8 mouse cellular contexts compared by ENCODE assay signal in genomic region chr13:47043833-47044616, GRCm38 (mm10). TPM values are rescaled to one million over a fixed set of nuclear protein-coding genes. Genes with fewer than 3 reads are reported as not detected.
DNase-seq lines count a peak whose midpoint lies in the region; ATAC-seq and TF ChIP-seq lines count a peak whose summit lies in the region.

No protein-coding gene starts in this region.

- H3K9me3 ChIP-seq in forebrain, embryonic 13.5 days (replicated peaks), result no peaks in the 10 kb centered on the region
- no peaks in the 10 kb centered on the region for H3K9me3 ChIP-seq in hindbrain, embryonic 14.5 days (ENCODE audit: control insufficient read depth, low read length)
- no peaks in the 10 kb centered on the region for H3K9me3 ChIP-seq in lung, embryonic 14.5 days (ENCODE audit: low read depth, low read length)

- TF ChIP-seq POLR2A in olfactory bulb, adult 2 months (IDR thresholded peaks at IDR 0.05; ENCODE audit: insufficient read depth, low read depth, low read length), result no peak

- ATAC-seq in forebrain, embryonic 13.5 days, result peak; percentile 39; the same call in 1 of the 2 replicates
- peak; percentile 29 for ATAC-seq in hindbrain, embryonic 14.5 days (ENCODE audit: low FRiP score)
- ATAC-seq in lung, embryonic 14.5 days (ENCODE audit: insufficient read depth), result peak; percentile 0

- peak; percentile 25 for DNase-seq in left cerebral cortex, postnatal 4 days
- DNase-seq in left cerebral cortex, adult 11 months (ENCODE audit: low spot score), result no peak
- peak; percentile 5 to 27 for DNase-seq in adrenal gland, postnatal 36 days
- peak; percentile 24 for DNase-seq in hindbrain, embryonic 14.5 days (ENCODE audit: low spot score)
- peak; percentile 18 for DNase-seq in lung, embryonic 14.5 days
- no peak for DNase-seq in layer of hippocampus, adult 9-11 months

- peaks cover 8% of the 10 kb centered on the region for H3K36me3 ChIP-seq in forebrain, embryonic 13.5 days (ENCODE audit: poor library complexity, severe bottlenecking)
- peaks cover 7% of the 10 kb centered on the region for H3K36me3 ChIP-seq in hindbrain, embryonic 14.5 days (replicated peaks; ENCODE audit: control insufficient read depth, insufficient read depth)
- H3K36me3 ChIP-seq in lung, embryonic 14.5 days (ENCODE audit: insufficient read depth), result 0 out of 2 replicates have a peak, but pooled peaks cover 5% of the 10 kb centered on the region

- TF ChIP-seq CTCF in lung, embryonic 14.5 days (IDR thresholded peaks at IDR 0.05; ENCODE audit: low read depth), result no peak
- no peak for TF ChIP-seq CTCF in olfactory bulb, adult 2 months (IDR thresholded peaks at IDR 0.05; ENCODE audit: insufficient read depth, low read depth, low read length)

- H3K4me3 ChIP-seq in forebrain, embryonic 13.5 days, result peak overlapping the region; percentile 87
- peak overlapping the region; percentile 61 for H3K4me3 ChIP-seq in hindbrain, embryonic 14.5 days (replicated peaks; ENCODE audit: low read length)
- H3K4me3 ChIP-seq in lung, embryonic 14.5 days (ENCODE audit: low read depth, low read length), result peak overlapping the region; percentile 84
- peak overlapping the region; percentile 92 for H3K4me3 ChIP-seq in olfactory bulb, adult 2 months (ENCODE audit: insufficient read depth, low read depth, low read length)

- intact Hi-C loops in left cerebral cortex, postnatal 4 days (cut with DNase I), result no loop called here

- H3K4me1 ChIP-seq in forebrain, embryonic 13.5 days, result peaks cover 13% of the 10 kb centered on the region
- H3K4me1 ChIP-seq in hindbrain, embryonic 14.5 days (replicated peaks; ENCODE audit: control insufficient read depth, insufficient read depth, low read length), result peaks cover 17% of the 10 kb centered on the region; the same call in 1 of the 2 replicates
- H3K4me1 ChIP-seq in lung, embryonic 14.5 days (ENCODE audit: insufficient read depth), result peaks cover 4% of the 10 kb centered on the region; the same call in 1 of the 2 replicates
- peaks cover 13% of the 10 kb centered on the region for H3K4me1 ChIP-seq in olfactory bulb, adult 2 months (ENCODE audit: control insufficient read depth, insufficient read depth, low read length)

- H3K4me2 ChIP-seq in forebrain, embryonic 13.5 days, result peak overlapping the region; percentile 99
- H3K4me2 ChIP-seq in hindbrain, embryonic 14.5 days (replicated peaks), result peak overlapping the region; percentile 95
- H3K4me2 ChIP-seq in lung, embryonic 14.5 days, result peak overlapping the region; percentile 100

- under 1% methylated on average over 44 of the region's 45 CpGs for WGBS in forebrain, embryonic 13.5 days
- under 1% methylated on average over 45 of the region's 45 CpGs for WGBS in hindbrain, embryonic 14.5 days
- 1% methylated on average over 45 of the region's 45 CpGs for WGBS in lung, embryonic 14.5 days
- 2% methylated on average over 45 of the region's 45 CpGs for WGBS in olfactory bulb, adult 2 months

- H3K9ac ChIP-seq in forebrain, embryonic 13.5 days, result peak overlapping the region; percentile 87
- peak overlapping the region; percentile 65 for H3K9ac ChIP-seq in hindbrain, embryonic 14.5 days
- H3K9ac ChIP-seq in lung, embryonic 14.5 days, result peak overlapping the region; percentile 64

- H3K27ac ChIP-seq in forebrain, embryonic 13.5 days, result peak overlapping the region; percentile 68
- peak overlapping the region; percentile 71 for H3K27ac ChIP-seq in hindbrain, embryonic 14.5 days
- H3K27ac ChIP-seq in lung, embryonic 14.5 days (ENCODE audit: low read depth), result no peak overlapping the region
- no peak overlapping the region for H3K27ac ChIP-seq in olfactory bulb, adult 2 months (ENCODE audit: insufficient read depth, low read depth, low read length)

- H3K27me3 ChIP-seq in forebrain, embryonic 13.5 days, result no peaks in the 10 kb centered on the region
- no peaks in the 10 kb centered on the region for H3K27me3 ChIP-seq in hindbrain, embryonic 14.5 days (ENCODE audit: control insufficient read depth, insufficient read depth, low read length)
- H3K27me3 ChIP-seq in lung, embryonic 14.5 days (ENCODE audit: insufficient read depth, low read length), result no peaks in the 10 kb centered on the region

RNA-seq across cellular contexts. Expression of gene Tpmt, which starts 0.5 kb away (rescaled TPM):
- total RNA-seq in left cerebral cortex, postnatal 4 days (2021), result 10 to 100 TPM; 11.8 to 14.8 TPM
- 1 to 10 TPM; 7.6 to 9.4 TPM for total RNA-seq in adrenal gland, postnatal 36 days (2021)
- 29.5 and 30.6 TPM in 2 replicates for polyA plus RNA-seq in forebrain, embryonic 13.5 days (2015; fragmentation: Nextera tagmentation; extraction: Ambion mirVana)
- polyA plus RNA-seq in hindbrain, embryonic 14.5 days (2014; fragmentation: Nextera tagmentation; extraction: Ambion mirVana), result 20.1 and 21.9 TPM in 2 replicates
- 27.5 and 28.4 TPM in 2 replicates for polyA plus RNA-seq in lung, embryonic 14.5 days (2014; fragmentation: Nextera tagmentation; extraction: Ambion mirVana)
- polyA plus RNA-seq in olfactory bulb, adult 2 months (2012; ENCODE audit: insufficient read depth, insufficient read length, low replicate concordance, missing spikeins), result not detected in 2 replicates

RNA-seq across cellular contexts. Expression of gene Kdm1b, which starts 0.7 kb away (rescaled TPM):
- total RNA-seq in left cerebral cortex, postnatal 4 days (2021), result 10 to 100 TPM; 23.8 to 34.7 TPM
- 10 to 100 TPM in 1 of 2 experiments, 1 to 10 TPM in 1; 9.9 to 10.8 TPM for total RNA-seq in adrenal gland, postnatal 36 days (2021)
- 17.7 and 19.2 TPM in 2 replicates for polyA plus RNA-seq in forebrain, embryonic 13.5 days (2015; fragmentation: Nextera tagmentation; extraction: Ambion mirVana)
- 18.2 and 21.2 TPM in 2 replicates for polyA plus RNA-seq in hindbrain, embryonic 14.5 days (2014; fragmentation: Nextera tagmentation; extraction: Ambion mirVana)
- polyA plus RNA-seq in lung, embryonic 14.5 days (2014; fragmentation: Nextera tagmentation; extraction: Ambion mirVana), result 11.8 and 12.5 TPM in 2 replicates
- not detected in 2 replicates for polyA plus RNA-seq in olfactory bulb, adult 2 months (2012; ENCODE audit: insufficient read depth, insufficient read length, low replicate concordance, missing spikeins)

RNA-seq across cellular contexts. Expression of gene Nhlrc1, which starts 29.4 kb away (rescaled TPM):
- 10 to 100 TPM; 13.8 to 14.9 TPM for total RNA-seq in left cerebral cortex, postnatal 4 days (2021)
- total RNA-seq in adrenal gland, postnatal 36 days (2021), result 1 to 10 TPM; 4.8 to 5.1 TPM
- polyA plus RNA-seq in forebrain, embryonic 13.5 days (2015; fragmentation: Nextera tagmentation; extraction: Ambion mirVana), result 7.0 and 7.2 TPM in 2 replicates
- 15.3 and 20.7 TPM in 2 replicates for polyA plus RNA-seq in hindbrain, embryonic 14.5 days (2014; fragmentation: Nextera tagmentation; extraction: Ambion mirVana)
- 3.5 and 3.8 TPM in 2 replicates for polyA plus RNA-seq in lung, embryonic 14.5 days (2014; fragmentation: Nextera tagmentation; extraction: Ambion mirVana)
- polyA plus RNA-seq in olfactory bulb, adult 2 months (2012; ENCODE audit: insufficient read depth, insufficient read length, low replicate concordance, missing spikeins), result not detected in 2 replicates

Comparison
In these comparisons a context has a peak if more than half of its experiments do, and no peak if none do; other contexts are left out.
1. DNase-seq: peak in left cerebral cortex, postnatal 4 days (single experiment), adrenal gland, postnatal 36 days (2 of 2), hindbrain, embryonic 14.5 days (single experiment) and lung, embryonic 14.5 days (single experiment); none in left cerebral cortex, adult 11 months (single experiment) and layer of hippocampus, adult 9-11 months (single experiment).
2. H3K27ac ChIP-seq: peak in forebrain, embryonic 13.5 days (single experiment) and hindbrain, embryonic 14.5 days (single experiment); none in lung, embryonic 14.5 days (single experiment) and olfactory bulb, adult 2 months (single experiment).
3. RNA of gene Tpmt, which starts 0.5 kb away (polyA plus RNA-seq): 29.5 to 30.6 TPM in forebrain, embryonic 13.5 days, 27.5 to 28.4 TPM in lung, embryonic 14.5 days and 20.1 to 21.9 TPM in hindbrain, embryonic 14.5 days; not detected in olfactory bulb, adult 2 months; every median in the first group is over 10 times any median in the second.
4. RNA of gene Kdm1b, which starts 0.7 kb away (polyA plus RNA-seq): 18.2 to 21.2 TPM in hindbrain, embryonic 14.5 days, 17.7 to 19.2 TPM in forebrain, embryonic 13.5 days and 11.8 to 12.5 TPM in lung, embryonic 14.5 days; not detected in olfactory bulb, adult 2 months; every median in the first group is over 10 times any median in the second.
5. Peak in every context shown above with its lines, with median percentiles within 50 percentile points of each other: ATAC-seq, H3K4me2 ChIP-seq, H3K4me3 ChIP-seq and H3K9ac ChIP-seq.